Mouse (Mus musculus) thymus, adult 2 months (tissue): ENCODE results near the gene Cacna1c.

Experiments used
- CTCF ChIP-seq: fragments of 200-500 bp; IDR thresholded peaks from 2 replicates; pipeline ENCODE4 v1.5.1; 2012; ENCODE audit warnings: mild to moderate bottlenecking, control low read depth, low read length, moderate library complexity, borderline replicate concordance; ENCODE audit not compliant: control insufficient read depth, poor library complexity, insufficient read depth; ENCODE audit errors: extremely low read depth
- POLR2A ChIP-seq: fragments of 200-500 bp; IDR thresholded peaks from 2 replicates; pipeline ENCODE4 v1.6.1; 2012; ENCODE audit warnings: mild to moderate bottlenecking, low read length, control low read depth, moderate library complexity; ENCODE audit not compliant: control insufficient read depth, poor library complexity, insufficient read depth; ENCODE audit errors: extremely low read depth

GRCm38 (mm10) chr6:118997397-118997796 is 198.8 kb downstream of the Cacna1c start:
- TF ChIP-seq POLR2A (no peak), CTCF (no peak)
